Mouse (Mus musculus): Measurements from ENCODE around the gene Cdk18. TPM values are rescaled to one million over a fixed set of nuclear protein-coding genes. Genes with fewer than 3 reads are reported as not detected.

Gene Cdk18
- polyA plus RNA-seq (2014; fragmentation: Illumina TruSeq; extraction: RNeasy Lipid Tissue Mini Kit (QIAGEN cat#74804); ENCODE audit: low read depth, low replicate concordance), result 1.2 TPM

DNA sequence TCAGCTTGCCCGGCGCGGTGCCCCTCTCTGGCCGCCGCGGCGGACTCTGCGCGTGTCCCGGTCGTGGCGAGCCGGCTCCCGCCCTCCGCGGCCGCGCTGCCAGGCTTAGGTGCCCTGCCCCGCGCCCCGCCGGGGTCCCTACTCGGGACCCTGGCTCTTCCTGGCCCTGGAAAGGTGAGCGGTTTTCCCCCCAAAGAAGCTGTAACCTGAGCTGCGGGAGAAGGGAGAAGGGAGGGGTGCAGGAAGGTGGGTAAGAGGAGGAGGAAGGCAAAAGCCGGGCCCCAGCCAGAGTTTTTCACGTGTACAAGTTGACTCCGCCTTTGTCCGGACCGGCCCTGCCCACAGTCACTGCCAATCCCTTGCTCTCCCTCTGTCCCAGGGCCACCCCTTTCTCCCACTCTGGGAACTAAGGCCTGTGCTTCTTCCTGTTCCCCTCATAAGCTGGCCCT, at the start of gene Cdk18:
Gene Cdk18, minus strand, starts transcription at position 269 of the 449 bp plus-strand sequence.

DNA sequence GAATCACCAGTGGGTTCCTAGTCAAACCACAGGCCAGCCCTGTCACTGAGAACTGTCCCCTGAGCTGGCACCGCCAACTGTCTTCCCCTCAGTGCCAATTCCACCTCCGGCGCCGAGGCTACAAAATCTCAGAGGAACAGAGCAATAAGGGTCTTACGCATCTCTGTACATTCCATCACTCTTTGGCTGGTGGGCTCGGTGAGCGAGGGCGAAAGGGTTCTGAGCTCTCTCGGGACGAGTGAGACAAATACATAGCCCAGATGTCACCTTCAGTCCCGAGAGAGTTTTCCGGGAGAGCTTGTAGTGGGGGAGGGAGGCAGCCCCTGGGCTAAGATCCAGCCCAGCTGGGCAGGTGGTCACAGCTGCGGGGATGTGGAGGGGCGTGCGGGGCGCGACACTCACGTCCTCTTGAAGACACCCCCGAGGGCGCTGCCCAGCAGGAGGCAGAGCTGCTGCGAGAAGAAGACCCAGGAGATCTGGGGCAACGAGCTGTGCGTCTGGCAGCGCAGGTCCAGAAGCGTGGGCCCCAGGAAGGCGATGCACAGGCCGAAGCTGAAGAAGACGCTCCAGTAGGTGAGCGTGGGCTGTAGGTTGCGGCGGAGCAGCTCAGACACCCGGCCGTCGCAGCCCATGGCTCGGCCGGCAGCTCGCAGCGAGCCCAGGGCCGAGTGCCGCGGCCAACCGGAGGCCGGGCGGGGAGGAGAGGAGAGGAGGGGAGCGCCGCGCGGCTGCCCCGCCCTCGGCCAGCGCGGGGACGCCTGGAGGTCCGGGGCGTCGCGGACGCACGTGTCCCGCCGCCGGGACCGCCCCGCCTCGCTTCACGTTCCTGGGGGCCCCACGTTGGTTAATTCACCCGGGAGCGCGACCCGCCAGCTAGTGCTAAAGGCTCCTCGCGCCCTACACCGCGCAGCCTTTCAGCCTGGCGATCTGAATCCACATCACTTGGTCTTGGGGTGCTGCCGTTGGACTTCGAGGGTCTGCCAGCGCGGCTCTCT, 71.9 kb downstream of the Cdk18 start, which contains the start of gene Mfsd4a:
Gene Mfsd4a, minus strand, starts transcription at position 802 of the 995 bp plus-strand sequence.

Other genes with a start within 250 kb of the Cdk18 start
- gene Nucks1, start 229.2 kb downstream of the Cdk18 start, polyA plus RNA-seq (2014; fragmentation: Illumina TruSeq; extraction: RNeasy Lipid Tissue Mini Kit (QIAGEN cat#74804); ENCODE audit: low read depth, low replicate concordance), result 116 TPM
- gene Slc45a3, start 176.7 kb downstream of the Cdk18 start, polyA plus RNA-seq (2014; fragmentation: Illumina TruSeq; extraction: RNeasy Lipid Tissue Mini Kit (QIAGEN cat#74804); ENCODE audit: low read depth, low replicate concordance), result 4.8 TPM
- gene Elk4, start 132.1 kb downstream of the Cdk18 start, polyA plus RNA-seq (2014; fragmentation: Illumina TruSeq; extraction: RNeasy Lipid Tissue Mini Kit (QIAGEN cat#74804); ENCODE audit: low read depth, low replicate concordance), result 54.0 TPM
- gene Mfsd4a, start 71.6 kb downstream of the Cdk18 start, polyA plus RNA-seq (2014; fragmentation: Illumina TruSeq; extraction: RNeasy Lipid Tissue Mini Kit (QIAGEN cat#74804); ENCODE audit: low read depth, low replicate concordance), result 189 TPM
- not detected for gene Lemd1, start 51.7 kb upstream of the Cdk18 start, polyA plus RNA-seq (2014; fragmentation: Illumina TruSeq; extraction: RNeasy Lipid Tissue Mini Kit (QIAGEN cat#74804); ENCODE audit: low read depth, low replicate concordance)
- not detected for gene AC124108.1, start 51.8 kb upstream of the Cdk18 start, polyA plus RNA-seq (2014; fragmentation: Illumina TruSeq; extraction: RNeasy Lipid Tissue Mini Kit (QIAGEN cat#74804); ENCODE audit: low read depth, low replicate concordance)
- not detected for gene Gm10188, start 90.1 kb upstream of the Cdk18 start, polyA plus RNA-seq (2014; fragmentation: Illumina TruSeq; extraction: RNeasy Lipid Tissue Mini Kit (QIAGEN cat#74804); ENCODE audit: low read depth, low replicate concordance)
- gene Klhdc8a, start 158.9 kb upstream of the Cdk18 start, polyA plus RNA-seq (2014; fragmentation: Illumina TruSeq; extraction: RNeasy Lipid Tissue Mini Kit (QIAGEN cat#74804); ENCODE audit: low read depth, low replicate concordance), result 0.47 TPM
- gene Nuak2, start 176.4 kb upstream of the Cdk18 start, polyA plus RNA-seq (2014; fragmentation: Illumina TruSeq; extraction: RNeasy Lipid Tissue Mini Kit (QIAGEN cat#74804); ENCODE audit: low read depth, low replicate concordance), result 20.2 TPM